Mouse (Mus musculus): ENCODE results near the gene Ahcyl1.

Ahcyl1 gene

DNA sequence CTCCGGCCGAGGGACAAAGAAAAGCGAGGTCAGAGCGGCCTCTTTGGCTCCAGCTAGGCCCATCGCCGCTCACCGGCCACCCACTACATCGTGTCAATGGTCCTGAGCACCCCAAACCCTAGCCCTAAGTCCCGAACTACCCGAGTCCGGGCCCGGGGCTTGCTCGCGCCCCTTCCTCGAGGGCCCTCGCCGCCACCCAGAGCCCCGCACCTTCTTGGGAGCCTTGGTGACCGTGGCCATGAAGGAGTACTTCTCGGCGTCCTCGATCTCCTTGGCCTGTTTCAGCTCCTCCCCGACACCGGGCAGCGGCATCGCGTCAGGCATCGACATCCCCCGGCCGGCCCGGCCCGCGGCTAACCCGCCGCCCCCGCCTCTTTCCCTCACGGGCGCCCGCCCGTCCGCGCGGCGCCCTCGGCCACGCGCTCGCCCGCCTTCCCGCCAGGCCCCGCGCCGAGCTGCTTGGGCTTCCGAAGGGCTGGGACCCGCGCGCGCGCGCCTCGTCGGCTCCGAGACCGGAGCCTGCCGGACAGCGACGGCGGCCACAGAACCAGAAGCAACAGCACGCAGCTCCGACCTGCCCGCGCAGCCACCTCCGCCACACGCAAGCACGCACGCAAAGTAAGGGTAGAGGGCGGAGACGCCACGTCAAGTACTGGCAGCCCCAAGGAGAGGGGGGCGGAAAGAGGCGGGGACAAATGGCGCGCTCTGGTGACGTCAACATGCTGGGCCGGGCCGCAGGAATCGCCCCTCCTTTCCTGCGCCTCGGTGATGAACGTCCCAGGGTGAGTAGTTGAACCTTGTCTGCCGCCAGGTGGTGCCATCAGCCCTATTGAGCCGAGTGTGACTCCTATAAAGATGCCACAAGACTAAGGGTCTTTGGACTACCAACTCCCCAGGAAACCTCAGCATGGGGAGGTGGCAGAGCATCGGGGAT lies at the start of gene Ahcyl1:
Gene Ahcyl1 (minus strand): TSS at position 613 of the 934 bp plus-strand sequence.
- under 1% methylated on average over 93 of the region's 93 CpGs for WGBS

DNA sequence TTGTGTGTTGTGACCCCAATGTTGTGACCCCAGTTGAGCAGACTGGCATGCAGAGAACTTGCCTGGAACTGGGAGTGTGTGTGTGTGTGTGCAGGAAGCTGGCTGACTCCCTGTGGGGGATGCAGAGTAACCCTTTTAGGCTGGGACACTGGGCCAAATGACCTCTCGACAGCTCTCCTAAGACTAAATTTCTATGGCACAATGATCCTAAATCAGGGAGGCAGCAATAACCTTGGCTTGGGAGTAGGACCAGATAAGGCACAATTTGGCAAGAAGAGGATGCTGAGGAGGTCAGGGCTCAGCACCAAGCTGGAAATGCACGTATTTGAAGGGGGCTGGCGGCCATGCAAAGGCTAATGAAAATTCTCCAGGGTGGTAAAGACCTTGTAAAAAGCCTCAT lies 49.7 kb upstream of the Ahcyl1 start:
- 92% methylated on average over 3 of the region's 3 CpGs for WGBS

DNA sequence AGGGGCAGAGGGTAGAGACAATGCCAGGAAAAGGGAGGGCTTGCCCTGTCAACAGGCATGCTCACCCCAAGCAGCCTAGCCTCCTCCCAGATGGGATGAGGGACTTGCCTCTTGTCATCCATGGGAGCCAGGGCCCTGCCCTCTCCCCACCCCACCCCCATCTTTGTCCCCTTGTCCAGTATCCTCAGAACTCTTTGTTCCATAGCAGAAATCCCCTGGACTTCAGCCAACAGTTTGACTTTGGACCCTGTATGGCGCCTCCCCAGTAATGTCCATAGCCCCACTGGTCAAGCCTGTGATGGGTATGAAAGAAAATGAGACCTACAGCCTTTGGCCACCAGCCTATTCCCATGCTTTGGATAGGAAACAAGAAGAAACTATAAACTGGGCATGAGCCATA lies 47.3 kb upstream of the Ahcyl1 start:
- 78% methylated on average over 1 of the region's 1 CpGs for WGBS

DNA sequence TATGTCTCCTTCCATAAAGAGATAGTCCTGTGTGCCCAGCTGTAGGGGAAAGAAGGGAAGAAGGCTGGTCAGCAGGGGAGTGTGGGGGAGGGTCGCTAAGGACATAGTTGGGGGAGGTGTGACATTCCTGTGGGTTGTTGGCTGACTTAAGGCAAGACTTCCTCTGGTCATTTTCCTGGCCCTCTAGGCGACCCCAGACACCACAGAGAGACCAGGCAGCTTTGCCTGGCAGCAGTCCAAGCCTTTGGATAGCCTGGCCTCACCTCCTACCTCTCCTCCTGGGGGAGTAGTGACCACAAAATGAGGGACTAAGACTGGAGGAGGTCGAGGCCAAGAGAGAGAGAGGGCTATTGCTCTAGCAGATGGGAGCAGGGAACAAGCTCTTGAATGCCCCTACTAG lies 46.7 kb upstream of the Ahcyl1 start:
- 50% methylated on average over 3 of the region's 3 CpGs for WGBS

DNA sequence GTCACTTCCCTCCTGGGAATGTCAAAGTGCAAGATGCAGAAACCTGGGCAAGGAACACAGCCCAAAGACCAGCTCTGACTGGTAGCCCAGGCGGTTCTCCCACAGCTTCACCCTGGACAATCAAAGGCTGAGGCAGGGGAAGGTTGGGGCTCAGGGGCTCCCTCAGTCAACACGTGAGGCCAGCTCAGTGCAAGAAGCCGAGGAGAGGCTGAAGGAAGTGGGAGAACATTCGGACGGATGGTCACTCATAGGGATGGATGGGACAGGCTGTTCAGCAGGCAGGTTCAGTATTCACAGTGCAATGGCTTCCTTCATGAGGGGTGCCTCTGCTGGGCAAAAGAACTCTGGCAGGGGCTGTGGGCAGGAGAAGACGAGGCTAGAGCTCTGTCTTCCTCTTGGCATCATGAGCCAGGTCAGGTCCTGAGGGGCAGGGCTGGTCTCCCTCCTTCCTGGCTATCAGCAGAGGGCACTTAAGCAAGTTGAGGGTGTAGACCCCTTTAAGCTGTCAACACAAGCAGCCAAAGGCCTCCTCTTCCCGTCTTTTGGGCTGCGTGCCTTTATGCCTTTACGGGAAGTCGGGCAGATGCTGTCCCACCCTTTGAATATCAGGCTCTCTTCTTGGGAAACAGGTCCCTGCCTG lies 45.8 kb upstream of the Ahcyl1 start:
- 92% methylated on average over 10 of the region's 10 CpGs for WGBS

DNA sequence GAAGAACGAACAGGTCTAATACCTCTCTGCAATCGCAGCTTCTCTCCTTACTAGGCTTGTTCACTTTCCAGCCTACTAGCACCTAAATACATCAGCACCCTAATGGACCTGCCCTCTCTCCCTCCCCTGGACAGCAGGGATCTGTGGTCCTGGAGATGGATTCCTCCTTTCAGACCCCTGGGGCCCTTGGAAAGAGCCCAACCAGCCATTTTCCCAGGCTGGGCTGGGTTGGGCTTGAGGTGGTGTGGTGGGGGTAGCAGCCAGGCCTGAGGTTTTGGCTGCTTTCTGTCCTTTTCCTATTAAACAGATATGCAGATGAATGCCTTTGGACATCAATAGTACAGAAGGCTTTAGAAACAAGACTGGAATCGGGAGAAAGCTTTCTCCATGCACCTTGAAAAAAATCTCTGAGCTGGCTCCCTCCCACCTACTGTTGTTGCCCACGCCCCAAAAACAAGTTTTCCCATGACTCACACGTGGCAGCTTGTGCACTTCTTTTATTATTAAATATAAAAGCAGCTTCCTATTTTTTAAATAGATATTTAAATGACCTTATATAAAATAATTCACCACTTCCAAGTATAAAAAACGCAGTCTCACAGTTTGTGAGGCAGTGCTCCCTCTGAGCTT lies 44.3 kb upstream of the Ahcyl1 start:
- 30% methylated on average over 6 of the region's 6 CpGs for WGBS

DNA sequence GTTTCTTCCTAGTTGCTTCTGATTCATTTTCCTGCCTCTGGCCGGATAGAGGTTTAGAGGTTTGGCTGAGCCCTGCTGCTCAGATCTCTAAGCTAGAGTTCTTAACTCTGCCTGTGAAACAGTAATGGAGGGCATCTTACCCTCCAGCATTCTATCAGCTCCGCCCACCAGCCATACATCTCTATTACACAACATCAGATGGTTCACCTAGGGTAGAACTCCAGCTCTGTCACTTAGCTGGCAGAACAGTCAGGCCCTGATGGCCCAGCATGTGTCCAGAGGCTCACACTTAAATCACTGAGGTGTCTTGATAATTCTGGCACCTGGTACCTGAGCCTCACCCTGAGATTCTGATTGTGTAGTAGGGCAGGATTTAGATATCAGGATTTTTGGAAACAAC lies 43.6 kb upstream of the Ahcyl1 start:
- 72% methylated on average over 2 of the region's 2 CpGs for WGBS

DNA sequence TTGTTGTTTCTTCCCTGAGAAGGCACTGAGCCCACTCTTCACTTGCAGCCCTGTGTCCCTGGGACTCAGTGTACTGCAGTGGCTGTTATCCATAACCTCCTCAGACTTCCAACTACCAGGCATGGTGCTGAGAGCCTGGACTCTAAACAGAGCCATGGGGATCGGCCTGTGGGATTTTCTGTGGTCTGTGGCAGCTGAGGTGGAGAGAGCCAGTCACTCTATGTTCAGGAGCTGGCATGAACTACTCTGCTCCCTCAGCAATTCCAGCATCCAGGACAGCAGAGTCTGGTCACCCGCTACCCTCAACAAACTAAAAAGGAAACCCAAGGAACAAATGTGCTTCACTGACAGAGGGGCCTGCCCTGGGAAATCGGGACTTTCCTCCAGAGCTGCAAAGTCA lies 43.1 kb upstream of the Ahcyl1 start:
- 71% methylated on average over 3 of the region's 3 CpGs for WGBS

DNA sequence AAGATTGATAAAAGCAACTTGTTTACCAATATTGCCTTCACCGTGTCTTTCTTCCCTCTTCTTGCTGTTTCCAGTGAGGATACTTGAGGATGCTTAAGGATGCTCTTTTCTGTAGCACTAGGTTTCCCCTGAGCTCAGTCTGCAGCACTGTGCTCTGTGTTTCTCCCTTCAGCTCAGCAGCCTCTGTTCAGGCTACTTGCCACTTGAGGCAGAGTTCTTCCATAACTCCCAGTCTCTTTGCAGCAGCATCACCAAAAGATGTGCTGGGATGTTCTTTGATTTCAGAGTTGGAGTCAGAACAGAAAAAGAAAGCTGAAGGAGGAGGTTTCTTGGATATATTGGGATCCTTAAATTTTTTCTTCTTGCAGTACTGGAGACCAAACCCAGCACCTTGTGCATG lies 42.3 kb upstream of the Ahcyl1 start:
- 46% methylated on average over 1 of the region's 1 CpGs for WGBS

DNA sequence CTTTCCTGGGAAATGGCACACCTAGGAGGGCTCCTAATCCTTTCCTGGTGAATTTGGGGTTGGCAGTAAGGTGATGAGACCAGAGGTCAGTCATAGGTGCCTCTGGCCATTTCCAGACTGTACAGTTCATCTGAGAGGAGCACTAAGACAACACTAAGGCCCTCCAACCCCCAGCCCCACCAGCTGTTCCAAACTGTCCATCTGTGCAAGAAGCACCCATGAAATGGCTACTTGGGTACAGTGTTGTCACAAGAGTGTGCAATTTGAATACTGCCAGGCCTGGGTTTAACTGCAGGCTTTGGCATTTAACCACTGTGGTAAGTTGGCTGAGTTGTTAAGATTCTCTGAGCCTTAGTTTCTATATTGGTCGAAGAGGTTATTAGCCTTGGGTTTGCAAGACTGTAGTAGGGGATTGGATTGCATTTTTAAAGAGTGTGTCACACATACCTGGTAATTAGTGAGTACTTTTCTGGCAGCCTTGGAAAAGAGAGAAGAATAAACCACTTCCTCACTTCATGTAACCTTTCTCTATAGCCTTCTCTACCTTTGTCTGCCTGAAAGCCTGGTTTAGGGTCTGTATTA lies 41.3 kb upstream of the Ahcyl1 start:
- WGBS = 70% methylated on average over 1 of the region's 1 CpGs

DNA sequence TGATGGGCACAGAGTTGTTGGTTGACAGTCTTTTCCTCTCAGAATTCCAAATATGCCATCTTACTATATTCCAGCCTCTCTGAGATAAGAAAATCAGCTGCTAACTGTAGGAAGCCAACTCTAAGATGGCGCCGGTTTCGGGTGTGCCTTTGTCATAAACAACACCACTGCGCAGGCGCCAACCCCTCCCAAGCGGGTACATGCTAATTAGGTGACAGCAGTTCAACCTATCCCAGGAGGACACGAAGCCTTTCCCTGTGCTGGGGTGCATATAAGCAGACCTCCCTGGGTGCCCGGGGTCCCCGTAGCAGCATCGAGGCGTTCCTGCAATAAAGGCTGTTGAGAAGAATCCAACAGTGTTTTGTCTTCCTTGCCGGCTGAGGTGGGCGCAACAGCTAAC lies 39.3 kb upstream of the Ahcyl1 start:
- 85% methylated on average over 13 of the region's 13 CpGs for WGBS

DNA sequence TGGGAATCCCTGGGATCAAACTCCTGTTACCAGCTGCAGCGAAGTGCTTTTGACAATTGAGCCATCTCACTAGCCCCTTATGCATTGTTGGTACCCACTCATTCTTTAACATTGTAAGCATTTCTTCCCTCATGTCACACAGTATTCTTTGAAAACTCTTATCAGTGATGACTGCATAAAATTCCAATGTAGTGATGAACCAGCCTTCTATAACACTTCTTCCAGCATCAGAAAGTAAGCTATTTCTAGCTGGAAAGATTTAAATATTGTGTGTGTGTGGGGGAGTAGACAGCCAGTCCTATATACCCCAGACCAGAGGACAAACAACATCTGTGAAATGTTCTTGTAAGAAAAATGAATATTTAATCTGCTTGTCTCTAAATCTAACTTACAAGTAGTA lies 37.0 kb upstream of the Ahcyl1 start:
- WGBS = 92% methylated on average over 1 of the region's 1 CpGs

DNA sequence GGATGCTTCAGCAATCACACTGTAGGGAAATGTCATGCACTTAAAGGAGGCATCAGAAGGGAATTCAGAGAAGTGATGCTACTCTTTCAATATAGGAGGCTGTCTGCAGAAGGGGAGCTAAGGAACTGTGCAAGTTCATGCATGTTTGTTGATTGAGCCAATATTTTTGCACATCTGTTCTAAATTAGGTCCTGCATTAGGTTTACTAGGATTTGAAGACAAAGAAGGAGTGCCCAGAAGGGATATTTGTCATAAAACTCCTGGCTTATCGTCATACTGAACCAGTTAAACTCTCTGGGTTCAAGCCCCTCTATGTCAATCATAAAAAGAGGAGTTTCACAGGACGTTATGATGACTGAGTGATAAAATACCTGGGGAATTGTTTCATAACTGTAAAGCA lies 33.9 kb upstream of the Ahcyl1 start:
- 92% methylated on average over 2 of the region's 2 CpGs for WGBS

DNA sequence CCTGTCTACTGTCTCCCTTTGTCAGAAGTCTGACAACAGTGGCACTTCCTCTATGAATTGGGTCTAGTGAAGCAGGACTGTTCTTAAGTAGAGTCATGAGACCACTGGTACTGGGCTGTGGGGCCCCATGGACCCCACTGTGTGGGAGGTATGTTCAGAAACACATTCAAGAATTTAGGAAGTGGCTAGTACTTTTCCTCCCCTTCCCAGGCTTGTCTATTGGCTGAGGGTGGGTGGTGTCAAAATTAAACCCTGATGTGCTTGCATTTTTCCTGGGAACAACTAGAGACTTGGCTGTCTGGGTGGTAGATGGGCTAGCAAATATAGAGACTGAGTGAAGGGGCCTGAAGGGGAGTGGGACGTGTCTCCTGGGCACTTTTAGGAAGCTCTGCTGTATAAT lies 32.1 kb upstream of the Ahcyl1 start:
- WGBS = 38% methylated on average over 1 of the region's 1 CpGs

DNA sequence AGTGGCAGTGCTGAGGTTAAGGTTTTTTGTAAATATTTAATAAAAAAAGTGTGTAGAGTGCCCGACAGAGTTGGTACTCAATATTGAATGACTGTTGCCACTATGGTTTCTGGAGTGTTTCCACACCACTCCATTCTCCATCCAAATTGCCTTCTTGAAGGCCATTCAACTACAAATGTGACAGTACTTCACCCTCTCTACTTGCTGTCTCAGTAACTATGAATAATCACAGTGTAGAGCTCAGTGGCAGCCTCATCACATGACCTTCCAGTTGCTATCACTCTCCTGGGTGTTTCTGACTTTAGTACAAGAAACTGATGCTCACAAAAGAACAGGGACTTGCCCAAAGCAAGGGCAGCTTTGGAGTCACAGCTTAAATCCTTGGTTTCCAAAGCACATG lies 19.6 kb upstream of the Ahcyl1 start:
- 87% methylated on average over 1 of the region's 1 CpGs for WGBS

DNA sequence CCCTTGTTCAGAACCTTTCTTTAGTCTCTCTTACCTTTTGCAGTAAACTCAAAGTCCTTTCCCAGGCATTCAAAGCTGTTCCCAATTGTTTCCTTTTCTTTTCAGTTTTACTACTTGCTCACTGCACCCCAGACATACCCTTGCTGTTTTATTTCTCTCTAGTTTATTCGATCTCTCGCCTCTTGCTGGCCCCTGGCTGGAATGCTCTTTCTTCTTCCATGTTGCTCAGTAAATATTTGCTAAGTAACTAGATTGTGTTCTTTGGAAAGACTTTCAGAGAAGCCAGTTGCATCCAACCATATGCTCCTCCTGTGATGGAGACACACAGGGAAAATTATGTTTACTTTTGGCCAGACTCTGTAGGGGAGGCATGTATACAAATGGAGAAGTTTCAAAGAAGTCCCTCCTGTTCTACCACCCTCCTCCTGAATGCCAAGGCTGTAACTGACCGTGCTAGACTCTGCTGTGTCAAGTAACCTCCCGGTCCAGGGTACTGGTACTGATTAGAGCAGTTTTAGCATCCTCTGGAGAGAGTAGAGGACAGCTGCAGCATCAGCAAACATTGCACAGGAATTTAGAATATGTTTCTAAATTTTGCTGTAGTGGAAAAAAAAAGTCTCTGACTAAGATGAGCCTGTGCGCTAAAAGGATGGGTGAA lies 18.0 kb upstream of the Ahcyl1 start:
- 63% methylated on average over 5 of the region's 5 CpGs for WGBS

DNA sequence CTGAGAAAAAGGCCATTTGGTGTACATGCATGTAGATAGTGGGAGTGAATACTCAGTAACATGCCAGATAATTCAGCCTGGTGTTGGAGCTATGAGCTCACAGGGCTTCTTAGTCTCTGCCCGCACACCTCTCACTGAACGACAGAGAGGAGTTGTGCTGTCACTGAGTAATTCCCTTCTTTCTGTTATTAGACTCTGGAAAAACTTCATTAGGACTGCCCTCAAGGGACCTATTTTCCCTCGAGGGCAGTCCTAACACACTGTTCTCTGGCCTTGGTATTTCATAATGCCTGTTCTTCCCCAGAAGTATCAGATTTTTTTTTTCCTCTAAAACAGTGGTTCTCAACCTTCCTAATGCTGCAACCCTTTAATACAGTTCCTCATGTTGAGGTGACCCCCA lies 15.7 kb upstream of the Ahcyl1 start:
- WGBS = 67% methylated on average over 3 of the region's 3 CpGs

DNA sequence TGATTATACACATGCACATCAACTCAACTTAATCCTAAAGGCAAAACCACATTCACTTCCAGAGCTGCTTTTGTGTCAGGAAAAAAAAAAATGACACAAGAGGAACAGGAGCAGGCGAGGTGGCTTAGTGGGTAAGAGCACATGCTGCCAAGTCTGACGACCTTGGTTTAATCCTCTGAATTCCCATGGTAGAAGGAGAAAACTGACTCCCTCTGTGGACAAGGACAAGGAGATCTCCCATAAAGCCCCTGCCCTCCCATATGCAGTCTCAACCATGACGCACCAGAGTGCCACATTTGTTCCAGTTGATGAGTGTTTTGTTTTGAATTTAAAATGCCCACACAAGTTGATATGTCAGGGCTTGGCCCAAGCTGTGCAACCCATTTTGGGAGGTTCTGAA lies 12.8 kb upstream of the Ahcyl1 start:
- 73% methylated on average over 3 of the region's 3 CpGs for WGBS

DNA sequence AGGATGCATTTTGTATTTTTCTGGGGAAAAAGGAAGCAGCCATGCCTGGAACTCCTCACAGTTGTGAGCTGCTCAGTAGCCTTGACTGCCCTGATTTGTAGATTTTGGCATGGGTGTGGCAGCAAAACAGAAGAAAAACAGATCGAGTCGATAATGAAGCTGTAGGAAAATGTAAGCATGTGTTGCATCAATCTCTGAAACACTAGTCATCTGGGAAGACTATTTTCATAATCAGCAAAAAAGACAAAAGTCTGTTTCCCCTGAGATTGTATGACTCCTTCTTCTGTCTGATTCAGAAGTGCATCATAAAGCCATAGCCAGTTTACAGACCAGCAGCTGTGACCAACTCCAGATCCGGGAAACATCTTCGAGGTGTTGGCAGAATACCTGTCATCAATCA lies 10.9 kb upstream of the Ahcyl1 start:
- 72% methylated on average over 4 of the region's 4 CpGs for WGBS

DNA sequence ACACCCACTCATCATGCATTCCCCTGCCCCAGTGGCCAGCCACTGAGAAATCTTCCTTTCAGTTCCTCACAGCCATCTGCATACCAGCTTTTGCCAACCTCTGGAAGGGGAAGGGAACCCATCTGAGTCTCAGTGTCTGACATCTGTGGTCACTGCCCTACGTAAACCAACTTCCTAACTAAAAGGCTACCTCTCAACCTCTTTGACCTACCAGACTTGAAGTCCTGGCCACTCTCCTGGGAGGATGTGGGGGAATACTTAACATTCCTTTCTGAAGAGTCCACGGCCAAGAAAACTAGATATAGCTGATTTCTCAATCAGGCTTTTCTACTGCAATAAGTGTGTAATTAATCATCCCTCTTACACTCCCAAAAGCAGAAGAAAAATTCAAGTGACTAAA lies 9.8 kb upstream of the Ahcyl1 start:
- WGBS = 78% methylated on average over 2 of the region's 2 CpGs

DNA sequence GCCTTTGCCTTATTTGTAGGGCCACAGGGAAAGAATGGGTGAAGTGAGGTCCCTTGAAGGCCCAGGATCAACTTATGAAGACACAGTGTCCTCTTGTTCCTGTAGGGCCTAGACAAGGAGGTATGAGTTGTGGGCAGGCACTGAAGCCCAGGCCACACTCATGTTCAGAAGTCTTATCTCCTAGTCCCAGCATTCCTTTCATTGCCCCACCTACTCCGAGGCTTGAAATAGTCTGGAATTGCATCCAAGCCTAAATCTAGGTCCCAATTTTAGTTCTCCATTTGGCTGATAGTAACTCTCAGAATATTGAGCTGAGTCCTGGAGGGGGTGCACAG lies 8.0 kb upstream of the Ahcyl1 start:
- WGBS = 59% methylated on average over 1 of the region's 1 CpGs
